ENCODE assay signal across 7 mouse cellular contexts in the genomic region with DNA sequence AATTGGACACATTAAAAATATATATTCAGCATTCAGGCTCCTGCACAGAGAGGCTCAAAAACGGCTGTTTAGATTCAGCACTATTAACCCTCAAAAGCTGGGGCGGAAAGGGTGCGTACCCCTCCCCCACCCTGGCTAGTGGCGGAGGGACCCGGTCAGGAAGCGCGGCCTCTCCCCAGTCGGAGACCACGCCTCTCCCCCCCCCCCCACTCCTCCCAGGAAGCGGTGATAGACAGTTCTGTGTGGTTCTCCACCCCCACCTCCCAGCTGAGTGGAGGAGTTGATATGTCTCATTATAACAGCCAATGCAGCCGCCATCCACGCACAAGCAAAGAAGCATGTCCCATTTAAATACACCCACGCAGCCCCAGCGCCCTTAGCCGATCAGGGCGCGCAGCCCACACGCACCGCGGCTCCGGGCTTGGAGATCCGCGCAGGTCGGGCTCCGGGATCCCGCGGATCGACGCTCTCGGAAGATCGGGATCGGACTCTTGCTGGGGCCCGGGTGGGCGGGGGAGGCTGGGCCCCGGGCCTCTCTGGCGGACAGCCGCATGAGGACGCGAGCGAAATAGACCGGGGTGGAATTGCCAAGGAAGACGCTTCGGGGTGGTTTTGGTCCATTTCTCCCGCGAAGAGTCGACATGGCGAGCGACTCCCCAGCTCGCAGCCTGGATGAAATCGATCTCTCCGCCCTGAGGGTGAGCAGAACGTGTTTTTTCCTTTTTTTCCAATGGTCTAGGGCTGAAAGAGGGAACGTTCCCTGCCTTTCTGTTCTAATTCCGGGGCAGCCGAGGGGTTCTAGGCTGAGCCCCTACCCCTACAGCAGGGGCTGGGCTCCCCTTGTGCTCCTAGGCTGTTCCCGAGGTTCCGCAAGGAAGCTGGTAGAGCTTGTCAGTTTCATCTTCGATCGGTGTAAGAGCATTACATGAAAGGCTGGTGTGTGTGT. TPM values are rescaled to one million over a fixed set of nuclear protein-coding genes. Genes with fewer than 3 reads are reported as not detected.
DNase-seq lines count a peak whose midpoint lies in the region; ATAC-seq and TF ChIP-seq lines count a peak whose summit lies in the region.

Tnik (plus strand) TSS at position 213 of the 946 bp plus-strand sequence.

- H3K4me2 ChIP-seq in intestine, embryonic 16.5 days (ENCODE audit: low read depth, low read length), result peak within 1 kb of the TSS; percentile 82
- peak within 1 kb of the TSS; percentile 88 for H3K4me2 ChIP-seq in midbrain, embryonic 11.5 days

- no peaks in the 10 kb centered on the region for H3K36me3 ChIP-seq in intestine, embryonic 16.5 days (ENCODE audit: control insufficient read depth, insufficient read depth, low read length)
- no peaks in the 10 kb centered on the region for H3K36me3 ChIP-seq in midbrain, embryonic 11.5 days (ENCODE audit: control insufficient read depth, insufficient read depth, low read length)
- 0 out of 2 replicates have a peak, but pooled peaks cover 1% of the 10 kb centered on the region for H3K36me3 ChIP-seq in small intestine, adult 2 months (ENCODE audit: control insufficient read depth, insufficient read depth, low read length)

- peak; percentile 95 for ATAC-seq in intestine, embryonic 16.5 days
- peak; percentile 93 for ATAC-seq in midbrain, embryonic 11.5 days (ENCODE audit: low FRiP score)

- no peaks in the 10 kb centered on the region for H3K9me3 ChIP-seq in intestine, embryonic 16.5 days (ENCODE audit: control insufficient read depth, low read length)
- no peaks in the 10 kb centered on the region for H3K9me3 ChIP-seq in midbrain, embryonic 11.5 days (ENCODE audit: control insufficient read depth, low read length)

- H3K4me1 ChIP-seq in intestine, embryonic 16.5 days (ENCODE audit: control insufficient read depth, insufficient read depth, low read length), result peaks cover 10% of the 10 kb centered on the region
- H3K4me1 ChIP-seq in midbrain, embryonic 11.5 days (ENCODE audit: control insufficient read depth, insufficient read depth, low read length), result peaks cover 6% of the 10 kb centered on the region
- H3K4me1 ChIP-seq in small intestine, adult 2 months (ENCODE audit: control insufficient read depth, insufficient read depth, insufficient read length, low read length), result peaks cover 3% of the 10 kb centered on the region

- TF ChIP-seq CTCF in small intestine, adult 2 months (IDR thresholded peaks at IDR 0.05; ENCODE audit: extremely low read depth, insufficient read length, insufficient replicate concordance, low read depth, low read length), result no peak

- intact Hi-C loops in left cerebral cortex, postnatal 4 days (cut with DNase I), result loop anchor here (5.0 to 10.0 kb wide), 4 partner anchors 69 to 292 kb away; no protein-coding TSS in a partner anchor

- WGBS in intestine, embryonic 16.5 days, result under 1% methylated on average over 59 of the region's 59 CpGs
- under 1% methylated on average over 59 of the region's 59 CpGs for WGBS in midbrain, embryonic 11.5 days
- WGBS in small intestine, adult 2 months, result under 1% methylated on average over 59 of the region's 59 CpGs

- TF ChIP-seq POLR2A in small intestine, adult 2 months (IDR thresholded peaks at IDR 0.05; ENCODE audit: low read depth, low read length), result peak; percentile 51; the same call in 1 of the 2 replicates

- H3K4me3 ChIP-seq in intestine, embryonic 16.5 days (ENCODE audit: low read length), result peak within 1 kb of the TSS; percentile 84
- H3K4me3 ChIP-seq in midbrain, embryonic 11.5 days (ENCODE audit: low read depth, low read length), result peak within 1 kb of the TSS; percentile 52
- H3K4me3 ChIP-seq in small intestine, adult 2 months (ENCODE audit: low read depth, low read length), result peak within 1 kb of the TSS; percentile 83

- peak within 1 kb of the TSS; percentile 94 for H3K9ac ChIP-seq in intestine, embryonic 16.5 days (ENCODE audit: low read depth, low read length)
- peak within 1 kb of the TSS; percentile 70 for H3K9ac ChIP-seq in midbrain, embryonic 11.5 days (ENCODE audit: low read length)

- peak; percentile 71 for DNase-seq in adrenal gland, adult 8-10 months
- DNase-seq in embryo, embryonic 10.5 days (ENCODE audit: low spot score), result peak; percentile 87
- peak; percentile 24 to 67 for DNase-seq in gastrocnemius, postnatal 4 days (ENCODE audit: low spot score in 2 of 2)
- peak; percentile 92 for DNase-seq in left cerebral cortex, postnatal 4 days
- DNase-seq in midbrain, embryonic 11.5 days (ENCODE audit: low spot score, missing footprints), result peak; percentile 98

- H3K27ac ChIP-seq in intestine, embryonic 16.5 days (ENCODE audit: low read length), result peak within 1 kb of the TSS; percentile 88
- peak within 1 kb of the TSS; percentile 58 for H3K27ac ChIP-seq in midbrain, embryonic 11.5 days (ENCODE audit: low read depth, low read length)
- peak within 1 kb of the TSS; percentile 88 for H3K27ac ChIP-seq in small intestine, adult 2 months (ENCODE audit: insufficient read depth, low read depth, low read length)

- H3K27me3 ChIP-seq in intestine, embryonic 16.5 days (replicated peaks; ENCODE audit: control insufficient read depth, insufficient read depth, low read length), result no peaks in the 10 kb centered on the region
- peaks cover 2% of the 10 kb centered on the region; the same call in 1 of the 2 replicates for H3K27me3 ChIP-seq in midbrain, embryonic 11.5 days (ENCODE audit: control insufficient read depth, insufficient read depth, low read length)
- no peaks in the 10 kb centered on the region for H3K27me3 ChIP-seq in small intestine, adult 2 months (ENCODE audit: control insufficient read depth, insufficient read depth, low read length)

RNA-seq across cellular contexts. Expression of gene Tnik, which starts in this region (rescaled TPM):
- total RNA-seq in adrenal gland, adult 8-10 months (2022), result 10 to 100 TPM; 13.6 to 28.1 (median 19.6) TPM
- 10 to 100 TPM; 75.8 to 77.6 TPM for total RNA-seq in gastrocnemius, postnatal 4 days (2021)
- polyA plus RNA-seq in intestine, embryonic 16.5 days (2015; fragmentation: Nextera tagmentation; extraction: Ambion mirVana), result 11.5 and 12.5 TPM in 2 replicates
- 100 to 1,000 TPM; 232 to 233 TPM for total RNA-seq in left cerebral cortex, postnatal 4 days (2021)
- 19.9 and 21.2 TPM in 2 replicates for polyA plus RNA-seq in midbrain, embryonic 11.5 days (2014; fragmentation: Nextera tagmentation; extraction: Ambion mirVana)
- 5.0 and 10.8 TPM in 2 replicates for polyA plus RNA-seq in small intestine, adult 2 months (2012; rRNA removed)

Comparison
In these comparisons a context has a peak if more than half of its experiments do, and no peak if none do; other contexts are left out.
1. Peak in every context shown above with its lines: DNase-seq, ATAC-seq, H3K4me3 ChIP-seq and H3K27ac ChIP-seq.
2. DNase-seq: peak in every context shown above with its lines; median percentile 98 in midbrain, embryonic 11.5 days; 92 in left cerebral cortex, postnatal 4 days; 87 in embryo, embryonic 10.5 days; 71 in adrenal gland, adult 8-10 months; 46 in gastrocnemius, postnatal 4 days.